Mouse (Mus musculus) small intestine, adult 2 months (tissue): Measurements from ENCODE around the gene 1600014C23Rik.

Source experiments
- CTCF ChIP-seq: fragments of 200-500 bp; IDR thresholded peaks from 2 replicates; pipeline ENCODE4 v1.5.1; 2012; ENCODE audit warnings: low read depth, mild to moderate bottlenecking, control low read depth, inconsistent platforms, low read length, moderate library complexity, mixed read lengths; ENCODE audit not compliant: insufficient replicate concordance, insufficient read length; ENCODE audit errors: extremely low read depth
- POLR2A ChIP-seq: fragments of 200-500 bp; IDR thresholded peaks from 2 replicates; pipeline ENCODE4 v1.6.1; 2012; ENCODE audit warnings: low read depth, mild to moderate bottlenecking, control low read depth, inconsistent platforms, low read length, moderate library complexity

DNA sequence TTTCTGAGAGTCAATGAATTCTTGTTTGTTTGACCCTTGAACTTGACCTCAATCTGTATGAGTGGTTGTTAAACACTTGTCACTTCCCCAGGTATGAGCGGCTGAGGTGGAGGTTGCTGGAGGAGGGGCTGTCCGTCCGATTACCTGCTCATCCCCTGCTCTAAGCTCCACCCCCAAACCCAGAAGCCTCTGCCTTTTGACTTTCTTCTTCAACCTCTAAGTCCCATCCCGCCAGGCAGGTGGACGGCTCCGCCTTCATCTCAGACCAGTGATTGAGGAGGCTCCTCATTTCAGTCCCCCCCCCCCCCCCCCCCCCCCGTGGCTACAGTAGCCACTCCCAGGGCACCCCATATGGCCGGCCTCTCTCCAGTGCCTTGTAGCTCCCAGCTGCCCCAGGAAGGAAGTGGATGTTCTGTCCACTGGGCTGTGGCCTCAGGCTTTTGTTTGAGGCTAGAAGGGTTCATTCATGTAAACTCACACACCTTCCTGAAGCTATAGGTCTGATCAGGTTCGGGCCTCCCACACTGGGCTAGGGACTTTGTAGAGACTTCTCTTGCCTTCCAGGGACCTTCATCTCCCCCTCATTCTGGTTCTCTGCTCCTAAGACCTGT is 34.0 kb upstream of the 1600014C23Rik start:
- no peak for TF ChIP-seq POLR2A
- no peak for TF ChIP-seq CTCF
